Mouse (Mus musculus): ENCODE results near the gene Aaed1. TPM values are rescaled to one million over a fixed set of nuclear protein-coding genes. Genes with fewer than 3 reads are reported as not detected.
A peak's percentile ranks its signal among the peaks of the same experiment; 100 is the strongest.
"Not testable (repeated sequence)": the region's sequence is repeated elsewhere in the genome, so short reads cannot be mapped to it uniquely, and the experiment has no call there.

Aaed1 gene
- total RNA-seq, 2 experiments from 2014 or later: 34.1 to 50.3 TPM

GRCm38 (mm10) chr13:64309036-64309435 is 3.5 kb downstream of the Aaed1 start:
- DNase-seq: no peak

DNA sequence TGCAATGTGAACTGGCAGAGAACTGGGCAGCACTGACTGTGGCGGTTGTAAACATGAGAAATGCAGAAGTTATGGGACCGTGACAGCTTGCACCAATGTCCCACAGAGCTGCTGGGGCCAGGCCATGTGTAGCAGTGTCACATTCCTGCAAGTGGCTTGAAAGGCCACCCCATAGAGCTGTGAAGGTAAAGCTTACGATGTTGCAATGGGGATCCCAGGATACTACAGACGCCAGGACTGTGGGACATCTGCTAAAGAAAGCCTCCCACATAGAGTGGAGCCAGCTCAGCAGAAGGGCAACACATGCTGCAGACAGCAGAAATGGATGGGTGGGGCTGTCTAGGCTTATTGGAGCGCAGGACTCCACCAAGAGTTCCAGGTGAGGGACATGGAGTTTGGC is 5.0 kb downstream of the Aaed1 start:
- DNase-seq: no peak

GRCm38 (mm10) chr13:64306078-64306477 is 6.4 kb downstream of the Aaed1 start:
- DNase-seq: peak; percentile 77 to 81

- no peak for DNase-seq
These were observed 13.4 kb downstream of the Aaed1 start for GRCm38 (mm10) chr13:64299069-64299468.

DNA sequence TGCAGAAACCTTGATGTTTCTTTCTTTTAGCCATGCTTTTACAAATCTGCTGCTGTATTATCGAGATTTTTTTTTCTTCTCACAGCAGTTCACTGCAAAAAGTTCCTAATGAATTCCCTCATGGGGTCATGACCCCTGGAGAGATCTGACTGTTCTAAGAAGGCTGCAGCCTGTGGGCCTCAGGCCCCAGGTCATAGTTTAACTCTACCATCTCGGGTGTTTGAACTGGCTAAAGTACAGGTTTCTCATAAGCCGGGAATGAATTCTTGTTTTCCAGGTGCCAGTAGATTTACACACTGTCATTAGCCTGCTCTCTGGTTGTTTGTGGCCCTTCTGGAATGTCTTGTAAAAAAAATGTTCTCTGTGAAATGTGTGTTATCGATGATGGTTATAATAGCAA is 25.7 kb downstream of the Aaed1 start:
- DNase-seq: no peak

- DNase-seq: no peak
These were observed 26.2 kb downstream of the Aaed1 start for GRCm38 (mm10) chr13:64286321-64286720.

- DNase-seq: no peak
These were observed 27.8 kb downstream of the Aaed1 start for GRCm38 (mm10) chr13:64284676-64285075.

GRCm38 (mm10) chr13:64280940-64281339 is 31.6 kb downstream of the Aaed1 start:
- no peak for DNase-seq

DNA sequence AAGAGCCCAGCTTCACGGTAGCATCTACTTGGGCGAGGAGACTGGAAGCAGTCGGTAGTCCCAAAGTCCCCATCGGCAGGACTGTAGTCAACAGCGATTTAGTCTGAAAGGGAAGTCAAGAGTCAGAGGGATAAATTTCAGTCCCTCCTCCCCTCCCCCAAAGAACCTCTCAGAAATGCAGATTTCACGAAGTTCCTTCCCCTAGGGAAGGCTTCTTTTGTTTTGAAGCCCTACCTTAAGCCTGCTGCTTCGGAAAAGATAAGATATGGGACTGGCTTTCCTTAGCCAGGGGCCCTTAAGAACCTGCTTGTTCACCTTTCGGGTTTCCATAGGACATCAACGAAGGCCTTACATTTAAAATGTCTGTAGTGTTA is 36.8 kb downstream of the Aaed1 start:
- DNase-seq: no peak

DNA sequence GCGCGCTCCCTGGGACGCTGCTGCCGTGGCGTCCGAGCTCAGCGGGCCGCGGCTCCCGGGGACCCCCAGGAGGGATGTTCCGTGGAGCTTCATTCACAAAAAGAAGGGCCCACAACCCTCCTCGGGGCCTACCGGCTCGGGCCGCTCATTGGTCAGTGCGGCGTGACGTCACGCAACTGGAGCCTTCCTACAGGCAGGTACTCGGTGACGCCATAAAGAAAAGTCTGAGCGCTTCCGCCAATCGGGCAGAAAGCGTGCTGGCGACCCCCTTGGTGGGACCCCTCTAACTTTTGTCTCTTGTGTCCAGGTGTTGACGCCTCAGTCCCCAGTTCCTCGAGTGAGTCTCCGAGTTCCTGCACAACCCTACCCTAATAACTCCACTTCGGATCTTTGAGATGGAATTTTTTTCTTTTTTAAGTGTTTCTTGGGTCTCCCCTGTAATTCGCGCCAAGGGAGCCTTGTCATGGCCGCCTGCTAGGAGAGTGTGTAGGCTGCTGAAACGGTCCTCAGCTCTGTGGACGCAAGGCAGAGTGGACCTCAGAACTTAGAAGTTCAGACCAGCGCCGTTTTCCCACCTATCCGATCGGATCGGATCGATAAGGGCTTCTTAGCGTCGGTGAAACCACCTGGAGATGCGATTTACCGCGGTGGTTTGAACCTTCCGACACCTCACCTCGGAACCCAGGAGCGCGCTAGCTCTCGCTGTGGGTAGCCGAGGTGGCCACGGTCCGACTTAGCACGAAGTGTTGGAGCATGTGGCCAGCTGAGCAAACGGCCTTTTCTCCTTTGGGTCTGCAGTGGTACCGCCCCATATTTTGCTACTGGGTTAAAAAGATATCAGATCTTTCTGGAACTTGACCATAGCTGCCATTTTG is 37.4 kb downstream of the Aaed1 start, which contains the start of gene Cdc14b:
Gene Cdc14b, minus strand, starts transcription at position 412 of the 875 bp plus-strand sequence.
- peak; percentile 83 to 84 for DNase-seq

DNA sequence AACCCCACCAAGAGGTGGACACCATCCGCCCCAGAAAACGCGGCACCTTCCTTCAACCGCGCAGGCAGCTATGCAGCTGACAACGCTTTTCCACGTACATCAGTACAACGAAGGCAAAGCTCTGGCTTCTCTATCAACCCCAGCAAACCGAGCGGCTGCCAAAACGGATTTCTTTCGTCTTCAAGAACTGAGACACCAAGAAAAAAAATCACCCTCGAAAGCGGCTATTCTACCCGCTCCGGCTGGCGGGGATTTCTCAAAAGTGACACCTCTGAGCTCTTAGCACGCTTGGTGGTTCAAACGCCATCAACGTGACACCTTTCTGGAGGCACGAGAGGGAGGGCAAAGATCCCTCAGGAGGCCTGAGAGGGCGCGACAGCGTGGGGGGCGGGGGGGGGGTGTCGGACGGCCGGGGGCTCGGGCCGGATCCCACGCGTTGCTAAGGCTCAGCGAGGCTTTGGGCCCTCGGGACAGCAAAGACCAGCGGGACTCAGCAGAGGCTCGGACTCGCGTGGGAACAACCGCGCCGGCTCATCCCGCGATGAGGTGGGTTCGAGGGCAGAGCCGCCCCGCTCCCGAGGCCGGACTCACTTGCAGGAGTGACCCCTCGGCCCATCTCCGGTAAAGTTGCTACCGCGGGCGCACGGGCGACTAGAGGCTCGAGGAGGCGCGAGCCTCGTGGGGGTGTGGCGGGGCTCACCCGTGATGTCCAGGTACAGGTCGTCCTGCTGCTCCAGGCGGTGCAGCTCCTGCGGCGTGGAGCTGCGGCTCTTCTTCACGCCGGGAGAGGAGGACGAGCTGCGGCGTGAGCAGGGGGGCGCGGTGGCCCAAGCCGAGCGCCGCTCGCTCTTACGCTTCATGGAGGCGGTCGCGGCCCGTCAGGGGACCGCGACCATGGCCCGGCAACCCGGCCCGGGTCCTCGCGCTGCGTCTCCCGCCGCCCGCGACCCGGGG is 38.3 kb downstream of the Aaed1 start:
- DNase-seq: peak; percentile 24 to 46

GRCm38 (mm10) chr13:64273352-64273751 is 39.2 kb downstream of the Aaed1 start:
- DNase-seq: no peak

DNA sequence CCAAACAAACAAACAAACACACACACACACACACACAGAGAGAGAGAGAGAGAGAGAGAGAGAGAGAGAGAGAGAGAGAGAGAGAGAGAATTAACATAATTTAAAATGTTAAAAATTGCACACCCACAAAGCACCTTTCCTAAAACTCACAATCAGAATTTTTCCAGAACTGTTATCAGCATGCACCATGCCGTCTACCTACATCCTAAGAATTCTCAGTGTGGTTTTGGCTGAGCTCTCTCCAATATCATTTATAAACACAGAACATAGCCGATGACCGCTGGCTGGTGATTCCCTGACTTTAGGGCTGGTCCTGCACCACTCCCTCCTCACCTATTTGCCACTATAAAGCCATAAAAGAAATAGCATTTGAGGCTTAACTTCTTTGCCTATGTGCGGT is 44.1 kb downstream of the Aaed1 start:
- DNase-seq: no peak

GRCm38 (mm10) chr13:64267151-64267550 is 45.4 kb downstream of the Aaed1 start:
- DNase-seq: peak; percentile 78 to 82

DNA sequence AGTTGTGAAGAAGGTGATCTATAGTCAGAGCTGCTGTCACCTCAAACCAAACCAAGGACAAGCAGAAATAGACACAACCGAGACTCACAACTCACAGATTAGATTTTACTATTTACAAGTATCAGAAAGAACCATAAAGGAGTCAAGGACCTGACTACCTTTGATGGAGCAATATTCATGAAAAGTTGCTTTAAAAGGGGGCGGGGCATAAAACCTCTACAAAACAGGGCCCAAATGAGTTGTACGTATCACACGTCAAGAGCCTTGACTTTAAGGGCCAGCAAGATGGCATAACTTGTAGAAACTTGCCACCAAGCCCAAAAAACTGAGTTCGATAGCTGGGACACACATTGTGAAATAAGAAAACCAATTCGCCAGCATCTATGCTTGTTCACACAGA is 47.9 kb downstream of the Aaed1 start:
- DNase-seq: no peak

- peak in 1 of 2 experiments; percentile 13 for DNase-seq
These were observed 52.6 kb downstream of the Aaed1 start for GRCm38 (mm10) chr13:64259903-64260302.

DNA sequence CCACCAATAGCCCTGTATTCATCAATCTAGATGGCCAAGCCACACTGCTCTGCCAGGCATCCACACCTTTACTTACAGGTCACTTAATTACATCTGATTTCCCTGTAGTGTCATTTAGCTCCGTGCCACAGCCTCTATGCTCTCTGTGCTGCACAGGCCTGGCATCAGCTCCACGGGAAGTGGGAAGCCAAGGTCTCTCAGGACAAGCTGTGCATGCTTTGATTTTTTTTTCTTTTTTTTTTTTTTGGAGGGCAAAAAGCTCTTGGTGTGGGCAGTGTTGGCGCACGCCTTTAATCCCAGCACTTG is 54.0 kb downstream of the Aaed1 start:
- peak in 1 of 2 experiments; percentile 33 for DNase-seq

DNA sequence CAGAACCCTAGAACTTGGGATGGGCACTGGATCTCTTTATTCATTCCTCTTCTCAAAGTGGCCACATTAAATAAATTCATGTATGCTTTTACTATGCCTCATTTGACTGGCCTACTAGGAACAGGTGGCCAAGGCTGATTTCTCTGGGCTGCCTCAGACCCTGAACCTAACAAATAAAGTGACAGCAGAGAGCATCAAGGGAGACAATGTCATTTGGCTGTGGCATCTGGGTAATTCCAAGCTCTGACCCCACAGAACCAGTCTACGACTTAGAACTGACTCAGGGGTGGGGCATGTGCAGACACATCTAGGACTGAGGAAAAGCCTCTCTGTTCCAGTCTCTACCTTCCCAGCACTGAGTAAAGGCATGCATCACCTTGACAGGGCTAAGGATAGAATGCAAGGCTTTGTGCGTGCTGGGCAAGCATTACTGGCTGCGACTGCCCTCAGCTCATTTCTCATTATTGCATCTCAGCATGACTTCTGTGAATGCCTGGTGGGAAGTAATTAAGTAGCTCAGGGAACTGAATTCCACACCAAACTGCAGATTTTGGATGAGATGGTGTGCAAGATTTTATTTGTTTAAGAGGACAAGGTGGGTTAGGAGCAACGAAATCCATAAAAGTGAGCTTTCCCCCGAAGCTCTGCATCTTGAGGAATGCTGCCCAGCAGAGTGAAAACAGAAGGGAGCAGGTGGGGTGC is 54.5 kb downstream of the Aaed1 start:
- no peak for DNase-seq

DNA sequence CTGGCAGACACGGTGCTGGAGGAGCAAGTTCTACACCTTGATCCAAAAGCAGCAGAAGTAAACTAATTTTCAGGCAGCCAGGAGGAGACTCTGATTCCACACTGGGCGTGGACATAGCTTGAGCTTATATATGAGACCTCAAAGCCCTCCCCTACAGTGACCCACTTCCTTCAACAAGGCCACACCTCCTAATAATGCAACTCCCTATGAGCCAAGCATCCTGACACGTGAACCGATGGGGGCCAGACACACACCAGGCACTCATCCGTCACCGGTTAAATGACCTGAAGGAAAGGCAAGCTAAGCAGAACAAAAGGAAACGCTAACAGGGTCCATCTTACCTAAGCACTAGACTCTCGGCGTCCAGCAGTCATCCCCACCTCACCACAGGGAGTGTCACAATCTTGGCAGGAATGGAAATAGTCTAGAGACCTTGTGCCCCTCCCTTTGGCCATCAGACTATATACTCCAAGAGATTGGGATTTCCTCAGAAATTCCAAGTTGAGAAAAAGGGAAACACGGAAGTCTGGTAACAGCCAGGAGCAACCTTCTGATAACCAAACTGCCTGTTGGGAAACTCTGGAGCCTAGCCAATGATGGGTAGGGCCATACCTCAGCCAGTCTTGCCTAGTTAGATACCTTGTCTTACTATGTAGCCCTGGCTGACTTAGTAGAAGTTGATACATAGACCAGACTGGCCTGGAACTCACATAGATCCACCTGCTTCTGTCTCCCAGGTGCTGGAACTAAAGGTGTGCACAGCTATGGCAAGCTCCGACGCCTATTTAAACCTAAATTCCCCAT is 55.3 kb downstream of the Aaed1 start:
- no peak for DNase-seq

DNA sequence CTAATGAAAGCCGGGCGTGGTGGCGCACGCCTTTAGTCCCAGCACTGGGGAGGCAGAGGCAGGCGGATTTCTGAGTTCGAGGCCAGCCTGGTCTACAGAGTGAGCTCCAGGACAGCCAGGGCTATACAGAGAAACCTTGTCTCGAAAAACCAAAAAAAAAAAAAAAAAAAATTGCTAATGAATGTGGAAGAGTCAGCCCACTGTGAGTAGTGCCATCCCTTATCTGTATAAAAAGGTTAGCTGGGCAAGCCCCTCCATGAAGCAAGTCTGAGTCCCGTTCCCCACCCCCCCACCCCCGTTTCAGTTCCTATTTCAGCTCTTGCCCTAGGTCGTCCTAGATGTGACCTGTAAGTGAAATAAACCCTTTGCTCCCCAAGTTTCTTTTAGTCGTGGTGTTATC is 58.3 kb downstream of the Aaed1 start:
- not testable (repeated sequence) for DNase-seq

- no peak for DNase-seq
These were observed 58.8 kb downstream of the Aaed1 start for GRCm38 (mm10) chr13:64253697-64254096.

GRCm38 (mm10) chr13:64252147-64252546 is 60.4 kb downstream of the Aaed1 start:
- DNase-seq: peak; percentile 76 to 85

Data from adrenal gland, postnatal 36 days (tissue).